Mouse (Mus musculus): ENCODE data around the gene Atg7.

Gene Atg7

GRCm38 (mm10) chr6:114829660-114830438 is 187.0 kb downstream of the Atg7 start:
- DNase-seq: no peak

- DNase-seq: no peak
Measured at GRCm38 (mm10) chr6:114831807-114832206, 188.9 kb downstream of the Atg7 start.

GRCm38 (mm10) chr6:114833058-114833685 is 190.3 kb downstream of the Atg7 start:
- no peak for DNase-seq

GRCm38 (mm10) chr6:114833791-114834346 is 191.0 kb downstream of the Atg7 start:
- DNase-seq: no peak

- DNase-seq: no peak
Measured at GRCm38 (mm10) chr6:114835344-114835743, 192.4 kb downstream of the Atg7 start.

GRCm38 (mm10) chr6:114835752-114836151 is 192.9 kb downstream of the Atg7 start:
- DNase-seq: no peak

GRCm38 (mm10) chr6:114836433-114836832 is 193.5 kb downstream of the Atg7 start:
- DNase-seq: no peak

- DNase-seq: no peak
Measured at GRCm38 (mm10) chr6:114838872-114839271, 196.0 kb downstream of the Atg7 start.

- DNase-seq: no peak
Measured at GRCm38 (mm10) chr6:114840012-114840411, 197.1 kb downstream of the Atg7 start.

GRCm38 (mm10) chr6:114842131-114842530 is 199.2 kb downstream of the Atg7 start:
- no peak for DNase-seq

- no peak for DNase-seq
Measured at GRCm38 (mm10) chr6:114842863-114843262, 200.0 kb downstream of the Atg7 start.

- DNase-seq: no peak
Measured at GRCm38 (mm10) chr6:114846153-114846772, 203.4 kb downstream of the Atg7 start.

GRCm38 (mm10) chr6:114847582-114848174 is 204.8 kb downstream of the Atg7 start:
- no peak for DNase-seq

- no peak for DNase-seq
Measured at GRCm38 (mm10) chr6:114848761-114849160, 205.9 kb downstream of the Atg7 start.

- no peak for DNase-seq
Measured at GRCm38 (mm10) chr6:114849787-114850186, 206.9 kb downstream of the Atg7 start.

- no peak for DNase-seq
Measured at GRCm38 (mm10) chr6:114851688-114852087, 208.8 kb downstream of the Atg7 start.

GRCm38 (mm10) chr6:114852739-114853138 is 209.8 kb downstream of the Atg7 start:
- no peak for DNase-seq

GRCm38 (mm10) chr6:114854368-114854767 is 211.5 kb downstream of the Atg7 start:
- DNase-seq: no peak

GRCm38 (mm10) chr6:114855644-114856043 is 212.7 kb downstream of the Atg7 start:
- DNase-seq: no peak

GRCm38 (mm10) chr6:114856501-114856900 is 213.6 kb downstream of the Atg7 start:
- DNase-seq: no peak

- no peak for DNase-seq
Measured at GRCm38 (mm10) chr6:114857996-114858721, 215.3 kb downstream of the Atg7 start.

- DNase-seq: no peak
Measured at GRCm38 (mm10) chr6:114858722-114859053, 215.8 kb downstream of the Atg7 start.
